Mouse (Mus musculus) right cerebral cortex, postnatal 36 days (tissue): ENCODE measurements around the gene Calcrl.

ENCODE experiments used
- DNase-seq, 2 experiments: peaks; one replicate each; pipeline ENCODE4 v3.0.0; 2022; ENCODE audit warnings: low spot score in 2 of 2, mixed read lengths in 1 of 2

The Calcrl gene

DNA sequence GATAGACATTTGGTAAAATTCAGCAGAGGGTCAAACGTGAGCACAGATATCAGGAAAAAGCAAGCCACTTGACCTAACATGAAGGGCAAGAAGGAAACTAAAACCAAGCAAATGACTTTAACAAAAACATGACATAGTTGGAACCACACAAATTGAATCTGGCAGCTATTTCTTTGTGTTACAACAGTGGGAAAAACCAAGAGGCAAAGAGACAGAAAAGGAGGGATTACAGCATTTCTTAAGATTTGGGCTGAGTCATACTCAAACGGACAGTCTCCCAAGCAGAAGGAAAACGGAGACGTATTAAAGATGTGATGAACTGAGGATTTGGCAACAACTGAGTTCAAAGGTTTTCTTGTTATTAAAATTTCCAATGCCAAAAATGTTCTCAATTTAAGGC is 88.9 kb downstream of the Calcrl start:
- no peak for DNase-seq

DNA sequence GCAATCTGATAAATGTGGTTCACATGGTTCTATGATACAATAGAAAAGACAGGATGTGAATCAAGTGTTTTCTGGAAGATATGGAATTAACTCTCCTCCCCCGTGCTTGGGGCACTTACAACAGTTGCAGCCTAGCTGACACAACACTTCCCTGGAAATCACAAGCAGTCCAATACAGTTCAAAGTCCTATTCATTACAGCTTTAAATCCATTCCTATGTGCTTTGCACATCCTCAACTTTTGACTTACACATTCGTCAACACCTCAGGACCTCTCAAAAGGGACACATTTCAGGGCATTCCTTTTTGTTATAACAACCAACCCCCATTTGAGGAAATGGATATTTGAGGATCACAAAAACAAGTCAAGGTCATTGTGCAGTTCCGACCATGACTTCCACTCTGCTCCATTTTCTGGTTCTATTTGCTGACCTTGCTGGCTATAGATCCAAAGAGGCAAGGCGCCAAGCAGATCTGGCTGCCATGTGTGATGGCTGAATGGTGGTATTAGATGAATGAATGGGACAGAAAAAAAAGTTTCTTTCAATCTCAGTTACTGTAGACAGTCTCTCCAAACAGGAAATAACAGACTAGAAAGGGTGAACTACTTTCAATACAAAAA is 108.9 kb downstream of the Calcrl start:
- no peak for DNase-seq

DNA sequence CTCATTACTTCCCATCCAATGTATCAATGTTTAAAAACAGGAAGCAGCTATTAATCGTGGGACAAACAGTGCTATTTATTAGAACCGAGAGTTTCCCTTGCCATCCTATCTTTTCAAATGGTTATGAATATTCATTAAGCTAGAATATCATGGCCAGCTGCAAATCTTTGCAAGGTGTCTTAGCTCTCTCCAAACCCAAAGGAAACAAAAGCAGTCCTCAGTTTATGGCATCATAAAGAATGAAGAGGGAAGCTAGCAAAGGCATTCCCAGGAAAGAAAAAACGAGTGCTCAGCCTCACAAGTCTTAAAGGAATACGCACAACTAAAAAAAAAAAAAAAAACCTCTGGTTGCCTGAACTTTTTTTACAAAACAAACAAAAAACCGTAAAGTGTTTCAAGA is 128.7 kb downstream of the Calcrl start:
- no peak for DNase-seq

DNA sequence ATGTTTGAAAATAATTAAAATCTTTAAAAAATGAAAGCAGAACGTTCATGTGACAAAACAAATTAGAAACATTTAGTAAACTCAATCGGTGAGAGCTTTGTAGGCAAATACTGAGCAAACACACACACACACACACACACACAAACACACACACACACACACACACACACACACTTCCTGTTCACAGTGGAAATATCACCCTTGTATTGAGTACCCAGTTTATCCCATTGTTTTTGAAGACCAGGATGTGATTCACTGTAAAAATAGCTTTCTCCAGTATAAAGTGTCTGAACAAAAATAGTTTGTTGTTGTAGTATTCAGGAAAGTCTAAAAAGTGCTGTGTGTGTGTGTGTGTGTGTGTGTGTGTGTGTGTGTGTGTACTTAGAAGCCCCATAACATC is 130.1 kb downstream of the Calcrl start:
- no peak for DNase-seq

DNA sequence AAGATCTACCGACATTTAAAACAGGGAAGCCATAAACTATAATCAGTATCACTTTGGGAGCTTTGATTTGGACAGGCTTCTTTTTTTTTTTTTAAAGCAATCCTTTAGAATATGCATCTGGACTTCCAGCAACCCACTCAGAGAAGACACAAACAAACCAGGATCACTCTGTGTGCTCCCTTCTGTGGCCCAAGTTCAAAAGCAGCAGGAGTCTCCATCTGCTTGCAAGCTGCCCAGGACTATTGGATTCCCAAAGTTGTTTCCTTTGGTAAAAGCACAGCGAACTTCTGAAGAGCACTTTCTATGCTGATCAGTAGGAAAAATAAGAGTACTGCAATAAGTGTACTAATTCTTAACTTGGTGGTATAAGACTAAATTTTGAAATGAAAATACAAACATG is 130.6 kb downstream of the Calcrl start:
- no peak for DNase-seq

DNA sequence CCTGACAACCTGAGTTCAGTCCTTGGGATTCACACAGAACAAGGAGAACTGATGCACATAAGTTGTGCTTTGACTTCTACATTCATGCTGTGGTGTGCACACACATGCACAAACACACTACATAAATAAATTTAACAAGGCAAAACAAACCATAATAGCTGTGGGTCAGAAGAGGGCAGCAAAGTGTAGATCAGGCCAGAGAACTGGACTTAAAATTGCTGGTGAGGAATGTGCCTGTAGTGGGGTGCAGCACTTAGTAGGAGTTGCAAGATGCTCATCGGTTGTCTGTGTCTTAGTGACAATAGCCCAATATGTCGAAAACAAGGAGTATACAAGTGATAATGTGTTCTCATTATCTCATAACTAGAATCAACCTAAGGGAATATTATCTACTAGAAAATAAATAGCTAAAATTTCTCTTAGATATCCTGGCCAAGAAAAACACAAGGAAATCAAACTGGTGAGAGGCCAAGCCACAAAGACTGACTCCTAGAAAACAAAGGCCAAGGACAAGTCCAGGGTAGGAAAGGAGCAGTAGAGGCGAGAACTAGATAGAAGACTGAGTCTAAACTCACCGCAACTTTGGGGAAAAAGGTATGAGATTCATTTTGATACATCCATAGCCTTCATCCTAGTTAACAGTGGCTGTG is 132.7 kb downstream of the Calcrl start:
- no peak for DNase-seq

GRCm38 (mm10) chr2:84288940-84289557 is 136.2 kb downstream of the Calcrl start:
- DNase-seq: peak in 1 of 2 experiments; percentile 1
